Mouse (Mus musculus): ENCODE measurements around the gene Cby1.

- TF ChIP-seq POLR2A (IDR thresholded peaks at IDR 0.05; ENCODE audit: insufficient read depth, low read length) (no peak), CTCF (IDR thresholded peaks at IDR 0.05; ENCODE audit: low read depth, low read length) (no peak)
Observed at GRCm38 (mm10) chr15:79697558-79698187, 38.7 kb downstream of the Cby1 start.
